Mouse (Mus musculus): ENCODE data around the gene Rbm19.
A peak's percentile ranks its signal among the peaks of the same experiment; 100 is the strongest.

The Rbm19 gene

GRCm38 (mm10) chr5:120135337-120135736 is 19.1 kb downstream of the Rbm19 start:
- no peak for DNase-seq (ENCODE audit: low read depth, low spot score)

- no peak for DNase-seq (ENCODE audit: low read depth, low spot score)
Measured at GRCm38 (mm10) chr5:120135823-120136222, 19.6 kb downstream of the Rbm19 start.

- no peak for DNase-seq (ENCODE audit: low read depth, low spot score)
Measured at GRCm38 (mm10) chr5:120136236-120136675, 20.0 kb downstream of the Rbm19 start.

GRCm38 (mm10) chr5:120137038-120137437 is 20.8 kb downstream of the Rbm19 start:
- DNase-seq (ENCODE audit: low read depth, low spot score) = no peak

GRCm38 (mm10) chr5:120137846-120138245 is 21.6 kb downstream of the Rbm19 start:
- DNase-seq (ENCODE audit: low read depth, low spot score) = no peak

GRCm38 (mm10) chr5:120138406-120138805 is 22.1 kb downstream of the Rbm19 start:
- DNase-seq (ENCODE audit: low read depth, low spot score) = no peak

GRCm38 (mm10) chr5:120139224-120139623 is 23.0 kb downstream of the Rbm19 start:
- DNase-seq (ENCODE audit: low read depth, low spot score) = peak; percentile 33

- DNase-seq (ENCODE audit: low read depth, low spot score) = peak; percentile 47
Measured at GRCm38 (mm10) chr5:120143941-120144340, 27.7 kb downstream of the Rbm19 start.

- no peak for DNase-seq (ENCODE audit: low read depth, low spot score)
Measured at GRCm38 (mm10) chr5:120145371-120146050, 29.2 kb downstream of the Rbm19 start.

GRCm38 (mm10) chr5:120146051-120146385 is 29.8 kb downstream of the Rbm19 start:
- no peak for DNase-seq (ENCODE audit: low read depth, low spot score)

GRCm38 (mm10) chr5:120146909-120147308 is 30.6 kb downstream of the Rbm19 start:
- DNase-seq (ENCODE audit: low read depth, low spot score) = no peak

GRCm38 (mm10) chr5:120148246-120148645 is 32.0 kb downstream of the Rbm19 start:
- no peak for DNase-seq (ENCODE audit: low read depth, low spot score)

GRCm38 (mm10) chr5:120151145-120151544 is 34.9 kb downstream of the Rbm19 start:
- DNase-seq (ENCODE audit: low read depth, low spot score) = no peak

GRCm38 (mm10) chr5:120153140-120153539 is 36.9 kb downstream of the Rbm19 start:
- DNase-seq (ENCODE audit: low read depth, low spot score) = no peak

- no peak for DNase-seq (ENCODE audit: low read depth, low spot score)
Measured at GRCm38 (mm10) chr5:120155672-120156071, 39.4 kb downstream of the Rbm19 start.

GRCm38 (mm10) chr5:120156166-120156909 is 40.1 kb downstream of the Rbm19 start:
- DNase-seq (ENCODE audit: low read depth, low spot score) = no peak

GRCm38 (mm10) chr5:120157115-120157514 is 40.9 kb downstream of the Rbm19 start:
- DNase-seq (ENCODE audit: low read depth, low spot score) = no peak

- no peak for DNase-seq (ENCODE audit: low read depth, low spot score)
Measured at GRCm38 (mm10) chr5:120158476-120158875, 42.2 kb downstream of the Rbm19 start.

- DNase-seq (ENCODE audit: low read depth, low spot score) = no peak
Measured at GRCm38 (mm10) chr5:120160923-120161658, 44.8 kb downstream of the Rbm19 start.

GRCm38 (mm10) chr5:120162689-120163088 is 46.4 kb downstream of the Rbm19 start:
- no peak for DNase-seq (ENCODE audit: low read depth, low spot score)

- DNase-seq (ENCODE audit: low read depth, low spot score) = no peak
Measured at GRCm38 (mm10) chr5:120163428-120163827, 47.2 kb downstream of the Rbm19 start.

- DNase-seq (ENCODE audit: low read depth, low spot score) = no peak
Measured at GRCm38 (mm10) chr5:120164450-120164849, 48.2 kb downstream of the Rbm19 start.

Data from ES-CJ7 (cell line).